8 mouse cellular contexts compared by ENCODE assay signal in genomic region chr13:46418141-46418601, GRCm38 (mm10). TPM values are rescaled to one million over a fixed set of nuclear protein-coding genes. Genes with fewer than 3 reads are reported as not detected.
DNase-seq lines count a peak whose midpoint lies in the region; ATAC-seq and TF ChIP-seq lines count a peak whose summit lies in the region.

TSS of gene Rbm24 (plus strand) at chr13:46418434.

- under 1% methylated on average over 41 of the region's 41 CpGs for WGBS in midbrain, embryonic 12.5 days
- WGBS in stomach, postnatal 0 days = 1% methylated on average over 27 of the region's 41 CpGs

- peak; percentile 15 for DNase-seq in CD4-positive, CD25-positive, alpha-beta regulatory T cell, adult 2 months (ENCODE audit: low read depth, low spot score)
- DNase-seq in cerebellum, adult 8-10 months = peak; percentile 13
- no peak for DNase-seq in frontal cortex, adult 2 months (ENCODE audit: extremely low spot score in 1 of 2, low spot score in 1 of 2)
- peak; percentile 74 for DNase-seq in left cerebral cortex, postnatal 4 days
- peak; percentile 60 for DNase-seq in stomach, postnatal 0 days (ENCODE audit: low spot score)

- peak within 1 kb of the TSS; percentile 81 for H3K9ac ChIP-seq in midbrain, embryonic 12.5 days (replicated peaks)
- H3K9ac ChIP-seq in stomach, postnatal 0 days (ENCODE audit: low read length) = peak within 1 kb of the TSS; percentile 63

- H3K27me3 ChIP-seq in midbrain, embryonic 12.5 days = 0 out of 2 replicates have a peak, but pooled peaks cover 5% of the 10 kb centered on the region
- no peaks in the 10 kb centered on the region for H3K27me3 ChIP-seq in stomach, postnatal 0 days (ENCODE audit: control insufficient read depth, insufficient read depth, low read length)

- ATAC-seq in CD4-positive, CD25-positive, alpha-beta regulatory T cell, adult 4 months = no peak
- peak; percentile 22 to 25; a peak in 2 of 4 replicates for ATAC-seq in hematopoietic stem cell, adult 5-6 weeks (replicated peaks in 1 of 2; ENCODE audit: insufficient read depth in 1 of 2, low FRiP score in 2 of 2, low TSS enrichment in 1 of 2, low read depth in 1 of 2, poor library complexity in 2 of 2, severe bottlenecking in 2 of 2)
- ATAC-seq in midbrain, embryonic 12.5 days (ENCODE audit: low FRiP score, low read depth) = peak; percentile 86
- ATAC-seq in stomach, postnatal 0 days (ENCODE audit: low FRiP score, low TSS enrichment) = peak; percentile 73

- no peaks in the 10 kb centered on the region for H3K9me3 ChIP-seq in midbrain, embryonic 12.5 days
- H3K9me3 ChIP-seq in stomach, postnatal 0 days (ENCODE audit: control insufficient read depth, low read length) = no peaks in the 10 kb centered on the region

- peaks cover 21% of the 10 kb centered on the region for H3K4me1 ChIP-seq in midbrain, embryonic 12.5 days
- H3K4me1 ChIP-seq in stomach, postnatal 0 days (replicated peaks; ENCODE audit: control insufficient read depth, insufficient read depth) = no peaks in the 10 kb centered on the region

- peak within 1 kb of the TSS; percentile 67 for H3K4me3 ChIP-seq in midbrain, embryonic 12.5 days
- H3K4me3 ChIP-seq in stomach, postnatal 0 days (ENCODE audit: low read depth, low read length) = peak within 1 kb of the TSS; percentile 56

- no peak for TF ChIP-seq EP300 in stomach, postnatal 0 days (optimal IDR thresholded peaks at IDR 0.05)

- intact Hi-C loops in left cerebral cortex, postnatal 4 days (cut with DNase I) = loop anchor here (10.0 kb wide), 3 partner anchors 53 to 247 kb away; partner anchors contain the start of gene Fam8a1

- peak; percentile 29; the same call in 1 of the 2 replicates for TF ChIP-seq CTCF in stomach, postnatal 0 days (IDR thresholded peaks at IDR 0.05; ENCODE audit: low read depth)

- H3K27ac ChIP-seq in midbrain, embryonic 12.5 days (replicated peaks) = peak within 1 kb of the TSS; percentile 78
- H3K27ac ChIP-seq in stomach, postnatal 0 days (replicated peaks) = peak within 1 kb of the TSS; percentile 61

- H3K4me2 ChIP-seq in midbrain, embryonic 12.5 days (replicated peaks) = peak within 1 kb of the TSS; percentile 87
- H3K4me2 ChIP-seq in stomach, postnatal 0 days (replicated peaks; ENCODE audit: low read depth) = peak within 1 kb of the TSS; percentile 83

- H3K36me3 ChIP-seq in midbrain, embryonic 12.5 days = no peaks in the 10 kb centered on the region
- no peaks in the 10 kb centered on the region for H3K36me3 ChIP-seq in stomach, postnatal 0 days (ENCODE audit: control insufficient read depth, insufficient read depth, low read length)

RNA-seq across cellular contexts. Expression of gene Rbm24, which starts in this region (rescaled TPM):
- polyA plus RNA-seq in CD4-positive, CD25-positive, alpha-beta regulatory T cell, adult 4 months (2017; shearing (Covaris generic)) = under 1 TPM in 1 of 2 experiments, not detected in 1; 0.32 TPM
- polyA plus RNA-seq in frontal cortex, adult 2 months (2012; rRNA removed) = 12.4 and 13.4 TPM in 2 replicates
- total RNA-seq in hematopoietic stem cell, adult 5-6 weeks (2017) = 0.65 TPM in 1 of 2 replicates, not detected in the other
- 10 to 100 TPM; 27.4 to 31.0 TPM for total RNA-seq in left cerebral cortex, postnatal 4 days (2021)
- polyA plus RNA-seq in midbrain, embryonic 12.5 days (2016; fragmentation: Nextera tagmentation; extraction: Ambion mirVana) = 2.9 and 3.1 TPM in 2 replicates
- polyA plus RNA-seq in stomach, postnatal 0 days (2015; fragmentation: Nextera tagmentation; extraction: Ambion mirVana) = 1.2 and 1.4 TPM in 2 replicates

Comparison
In these comparisons a context has a peak if more than half of its experiments do, and no peak if none do; other contexts are left out.
1. RNA of gene Rbm24 (total RNA-seq): 27.4 to 31.0 TPM in left cerebral cortex, postnatal 4 days; 0.65 TPM in hematopoietic stem cell, adult 5-6 weeks; every median in the first group is over 10 times any median in the second.
2. Peak in ATAC-seq in hematopoietic stem cell, adult 5-6 weeks; RNA of the gene not detected or under 1 TPM.
3. DNase-seq: peak in CD4-positive, CD25-positive, alpha-beta regulatory T cell, adult 2 months (single experiment), cerebellum, adult 8-10 months (single experiment), left cerebral cortex, postnatal 4 days (single experiment) and stomach, postnatal 0 days (single experiment); none in frontal cortex, adult 2 months (0 of 2).